Mouse (Mus musculus) forebrain, embryonic 11.5 days (tissue): ENCODE measurements around the gene Zfyve28. TPM values are rescaled to one million over a fixed set of nuclear protein-coding genes. Genes with fewer than 3 reads are reported as not detected.

Experiments
- ATAC-seq: fragments of 200-750 bp; cut with Nextera tagmentation; replicated peaks from 2 replicates; pipeline ENCODE4 v1.8.0; 2017; ENCODE audit warnings: moderate TSS enrichment; ENCODE audit not compliant: low FRiP score
- DNase-seq: peaks from one replicate; pipeline ENCODE4 v3.0.0-alpha.2; 2017; ENCODE audit warnings: low spot score
- H3K27ac ChIP-seq: fragments of 300-500 bp; sonication (generic); 2 replicates; pipeline ENCODE4 v1.5.1; 2014; ENCODE audit warnings: low read depth, low read length
- H3K27me3 ChIP-seq: fragments of 300-500 bp; sonication (generic); 2 replicates; pipeline ENCODE4 v1.6.1; 2014; ENCODE audit warnings: mild to moderate bottlenecking, low read length, mixed read lengths; ENCODE audit not compliant: control insufficient read depth, insufficient read depth
- H3K36me3 ChIP-seq: fragments of 300-500 bp; sonication (generic); 2 replicates; pipeline ENCODE4 v1.6.1; 2014; ENCODE audit warnings: mild to moderate bottlenecking, low read length, moderate library complexity, mixed read lengths; ENCODE audit not compliant: control insufficient read depth, insufficient read depth
- H3K4me1 ChIP-seq: fragments of 300-500 bp; sonication (generic); replicated peaks from 2 replicates; pipeline ENCODE4 v1.6.1; 2014; ENCODE audit warnings: low read length, mixed read lengths; ENCODE audit not compliant: control insufficient read depth, insufficient read depth
- H3K4me2 ChIP-seq: fragments of 300-500 bp; sonication (generic); 2 replicates; pipeline ENCODE4 v1.6.1; 2014; ENCODE audit warnings: low read depth, mild to moderate bottlenecking, low read length, moderate library complexity, mixed read lengths; ENCODE audit not compliant: severe bottlenecking
- H3K4me3 ChIP-seq: fragments of 300-500 bp; sonication (generic); 2 replicates; pipeline ENCODE4 v1.5.1; 2014; ENCODE audit warnings: low read depth, low read length
- H3K9ac ChIP-seq: fragments of 300-500 bp; sonication (generic); 2 replicates; pipeline ENCODE4 v1.6.1; 2014; ENCODE audit warnings: low read length
- H3K9me3 ChIP-seq: fragments of 300-500 bp; sonication (generic); 2 replicates; pipeline ENCODE4 v1.6.1; 2016; ENCODE audit warnings: low read length, mixed read lengths; ENCODE audit not compliant: control insufficient read depth
- WGBS: fragments of 180-500 bp; shearing (Covaris S2); extraction: QIAGEN DNeasy Blood & Tissue Kit; methylation state at CpG from one replicate; pipeline ENCODE4 v1.1.7; 2014; 5-methylcytosine and 5-hydroxymethylcytosine counted together
- polyA plus RNA-seq: library from polyadenylated mRNA; unstranded; fragments of >200 nt; fragmentation: Nextera tagmentation; extraction: Ambion mirVana; gene quantifications from 2 replicates; pipeline ENCODE4 v1.2.1, GENCODE M21; 2014

The Zfyve28 gene
- polyA plus RNA-seq, 1 experiment from 2014 or later: 1.6 TPM

DNA sequence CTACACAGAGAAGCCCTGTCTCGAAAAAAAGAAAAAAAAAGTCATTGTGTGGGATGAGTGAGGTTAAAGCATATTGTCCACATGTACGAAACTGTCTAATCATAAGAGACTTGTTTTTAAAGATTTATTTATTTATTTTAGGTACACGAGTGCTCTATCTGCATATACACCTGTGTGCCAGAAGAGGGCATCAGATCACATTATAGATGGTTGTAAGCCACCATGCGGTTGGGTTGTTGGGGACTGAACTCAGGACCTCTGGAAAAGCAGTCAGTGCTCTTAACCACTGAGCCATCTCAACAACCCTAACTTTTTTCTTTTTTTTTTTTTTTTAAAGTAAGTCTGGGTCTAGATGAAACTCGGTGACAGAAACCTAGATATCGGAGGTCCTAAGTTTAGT is 5.1 kb upstream of the Zfyve28 start:
- ATAC-seq (no peak), DNase-seq (no peak)
- Histone ChIP-seq H3K4me2 (no peak overlapping the region), H3K9me3 (no peaks in the 10 kb centered on the region), H3K27ac (no peak overlapping the region), H3K9ac (no peak overlapping the region), H3K27me3 (peaks cover 9% of the 10 kb centered on the region), H3K4me1 (no peaks in the 10 kb centered on the region), H3K36me3 (no peaks in the 10 kb centered on the region), H3K4me3 (no peak overlapping the region)
- 76% methylated on average over 6 of the region's 6 CpGs for WGBS

DNA sequence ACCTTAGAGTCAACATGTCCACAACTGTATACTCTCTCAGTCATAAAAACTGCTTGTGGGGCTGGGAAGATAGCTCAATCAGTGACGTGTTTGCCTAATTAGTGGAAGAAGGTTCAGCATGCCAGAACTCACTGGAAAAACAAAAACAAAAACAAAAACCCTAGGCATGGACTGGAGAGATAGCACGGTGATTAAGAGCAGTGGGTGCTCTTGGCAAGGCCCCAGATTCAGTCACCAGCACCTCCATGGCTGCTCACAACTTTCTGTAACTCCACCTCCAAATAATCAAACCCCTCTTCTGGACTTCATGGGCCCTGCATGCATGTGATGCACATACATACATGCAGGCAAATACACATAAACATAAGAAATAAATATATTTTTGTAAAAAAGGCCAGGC is 1.0 kb upstream of the Zfyve28 start:
- H3K4me3 ChIP-seq: no peak overlapping the region
- ATAC-seq: no peak
- no peak overlapping the region for H3K9ac ChIP-seq

DNA sequence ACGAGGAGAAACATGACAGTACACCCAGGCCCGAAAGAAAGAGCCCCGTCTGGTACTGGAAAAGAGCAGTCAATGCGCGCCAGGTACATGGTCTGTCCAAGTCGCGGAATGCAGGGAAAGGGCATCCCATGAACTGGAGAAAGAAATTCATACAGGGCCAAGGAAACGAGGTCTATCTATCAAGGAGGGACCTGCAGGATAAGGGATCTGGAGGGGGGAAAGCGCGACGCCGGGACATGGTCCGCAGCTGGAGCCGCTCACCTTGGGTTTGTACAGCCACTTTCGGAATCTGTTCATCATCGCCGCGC is 457 bp downstream of the Zfyve28 start:
- WGBS: 1% methylated on average over 18 of the region's 18 CpGs
- peak overlapping the region; percentile 63 for H3K4me3 ChIP-seq
- DNase-seq (no peak), ATAC-seq (no peak)
- H3K36me3 ChIP-seq: no peaks in the 10 kb centered on the region
- peaks cover 6% of the 10 kb centered on the region for H3K4me1 ChIP-seq
- H3K27me3 ChIP-seq: peaks cover 37% of the 10 kb centered on the region
- no peak overlapping the region for H3K27ac ChIP-seq
- peak overlapping the region; percentile 97 for H3K4me2 ChIP-seq
- no peaks in the 10 kb centered on the region for H3K9me3 ChIP-seq
- H3K9ac ChIP-seq: peak overlapping the region; percentile 55

More for the DNA sequence above, 1.0 kb upstream of the Zfyve28 start:
- Histone ChIP-seq H3K4me2 (0 out of 2 replicates have a peak overlapping the region, but pooled peaks have one; percentile 12), H3K4me1 (peaks cover 6% of the 10 kb centered on the region), H3K27ac (no peak overlapping the region), H3K36me3 (no peaks in the 10 kb centered on the region), H3K9me3 (no peaks in the 10 kb centered on the region), H3K27me3 (peaks cover 37% of the 10 kb centered on the region)
- no peak for DNase-seq
- 71% methylated on average over 2 of the region's 2 CpGs for WGBS

DNA sequence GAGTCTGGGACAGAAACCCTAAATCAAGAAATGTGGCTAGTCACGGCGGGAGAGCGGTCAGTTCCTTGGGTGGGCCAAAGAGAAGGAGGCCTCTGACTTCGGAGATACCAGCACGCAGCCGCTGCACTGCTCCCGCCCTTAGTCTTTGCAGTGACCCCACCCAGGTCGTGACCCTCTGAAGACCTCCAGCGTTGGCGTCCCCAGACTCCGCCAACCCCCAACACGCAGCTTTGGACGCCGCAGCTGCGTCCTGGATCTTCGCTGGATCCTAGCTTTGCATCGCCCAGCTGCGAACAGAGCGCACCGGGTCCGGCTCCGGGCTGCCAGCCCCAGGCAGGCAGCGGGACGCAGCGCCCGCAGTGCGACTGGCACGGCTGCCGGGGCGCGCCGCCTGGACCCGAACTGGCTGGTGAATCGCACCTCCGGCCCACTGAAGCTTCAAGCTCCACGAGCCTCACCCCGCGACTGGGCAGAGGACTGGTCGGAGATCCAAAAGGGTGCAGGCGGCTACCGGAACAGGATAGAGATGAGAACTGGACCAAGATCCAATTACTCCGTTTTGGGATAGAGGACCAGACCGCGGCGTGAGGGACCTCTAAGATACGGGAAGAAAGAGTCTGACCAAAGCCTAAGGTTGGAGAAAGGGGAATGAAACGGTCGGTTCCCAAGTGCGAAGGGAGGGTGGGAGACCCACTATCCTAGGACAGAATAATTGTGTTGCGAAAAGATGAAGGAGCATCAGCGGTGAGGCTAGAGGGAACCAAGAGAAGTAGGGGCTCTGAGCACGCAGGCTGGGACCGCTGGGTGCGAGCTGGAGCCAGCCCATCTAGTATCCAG is 1.0 kb downstream of the Zfyve28 start:
- H3K9ac ChIP-seq: peak overlapping the region; percentile 55
- H3K4me1 ChIP-seq: peaks cover 6% of the 10 kb centered on the region
- peak; percentile 65 for DNase-seq
- ATAC-seq: 0 out of 2 replicates have a peak, but pooled peaks have one; percentile 16
- peaks cover 37% of the 10 kb centered on the region for H3K27me3 ChIP-seq
- under 1% methylated on average over 54 of the region's 54 CpGs for WGBS
- peak overlapping the region; percentile 97 for H3K4me2 ChIP-seq
- no peaks in the 10 kb centered on the region for H3K36me3 ChIP-seq
- peak overlapping the region; percentile 63 for H3K4me3 ChIP-seq
- H3K9me3 ChIP-seq: no peaks in the 10 kb centered on the region
- no peak overlapping the region for H3K27ac ChIP-seq

- DNase-seq (no peak), ATAC-seq (no peak)
- H3K9me3 ChIP-seq: no peaks in the 10 kb centered on the region
- peak overlapping the region; percentile 97; the same call in 1 of the 2 replicates for H3K4me2 ChIP-seq
- peak overlapping the region; percentile 63; the same call in 1 of the 2 replicates for H3K4me3 ChIP-seq
- H3K27me3 ChIP-seq: peaks cover 37% of the 10 kb centered on the region
- H3K36me3 ChIP-seq: no peaks in the 10 kb centered on the region
- no peak overlapping the region for H3K9ac ChIP-seq
- peaks cover 6% of the 10 kb centered on the region for H3K4me1 ChIP-seq
- WGBS: 2% methylated on average over 11 of the region's 11 CpGs
- no peak overlapping the region for H3K27ac ChIP-seq
Observed at GRCm38 (mm10) chr5:34286516-34286915, 1.7 kb downstream of the Zfyve28 start.

DNA sequence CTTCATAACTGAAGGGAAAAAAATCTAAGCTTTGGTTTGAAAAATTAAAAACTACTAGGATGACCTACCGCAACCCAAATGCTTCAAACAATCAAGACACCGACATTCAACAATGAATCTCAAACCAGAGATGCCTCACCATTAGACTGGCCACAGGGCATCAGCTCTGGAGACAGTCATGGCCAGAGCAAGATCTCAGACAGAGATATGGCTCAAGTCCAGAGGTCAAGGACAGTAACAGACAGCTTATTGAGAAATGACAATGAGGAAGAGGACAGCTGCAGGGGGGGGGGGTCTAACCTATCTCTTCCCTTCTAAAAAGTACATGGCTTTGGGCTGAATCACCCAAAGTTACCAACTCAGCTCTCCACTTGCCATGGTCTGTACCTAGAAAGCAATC is 3.0 kb downstream of the Zfyve28 start:
- Histone ChIP-seq H3K4me1 (peaks cover 6% of the 10 kb centered on the region), H3K4me3 (no peak overlapping the region), H3K9me3 (no peaks in the 10 kb centered on the region), H3K27ac (no peak overlapping the region), H3K36me3 (no peaks in the 10 kb centered on the region), H3K4me2 (no peak overlapping the region), H3K27me3 (peaks cover 37% of the 10 kb centered on the region), H3K9ac (no peak overlapping the region)
- DNase-seq (no peak), ATAC-seq (no peak)
- WGBS: 90% methylated on average over 2 of the region's 2 CpGs

- Histone ChIP-seq H3K9ac (no peak overlapping the region), H3K4me3 (no peak overlapping the region), H3K27ac (no peak overlapping the region), H3K36me3 (no peaks in the 10 kb centered on the region), H3K4me2 (no peak overlapping the region), H3K4me1 (peaks cover 6% of the 10 kb centered on the region), H3K9me3 (no peaks in the 10 kb centered on the region), H3K27me3 (peaks cover 34% of the 10 kb centered on the region)
- WGBS: 56% methylated on average over 3 of the region's 3 CpGs
- no peak for DNase-seq
- no peak for ATAC-seq
Observed at GRCm38 (mm10) chr5:34284156-34284750, 4.0 kb downstream of the Zfyve28 start.

- Histone ChIP-seq H3K27me3 (peaks cover 28% of the 10 kb centered on the region), H3K9ac (no peak overlapping the region), H3K9me3 (no peaks in the 10 kb centered on the region), H3K36me3 (no peaks in the 10 kb centered on the region), H3K4me3 (no peak overlapping the region), H3K4me1 (peaks cover 6% of the 10 kb centered on the region), H3K27ac (no peak overlapping the region), H3K4me2 (no peak overlapping the region)
- DNase-seq (no peak), ATAC-seq (no peak)
- 82% methylated on average over 5 of the region's 5 CpGs for WGBS
Observed at GRCm38 (mm10) chr5:34283355-34283754, 4.9 kb downstream of the Zfyve28 start.
